Mouse (Mus musculus) E14TG2a.4 (cell line): ENCODE measurements at regions not wholly inside any gene's neighbourhood (a gene's known extent, or its start where the extent isn't known, plus 50 kb on each side); places are given as distances from the start of the nearest gene placed in this dataset.

ENCODE experiments used
- CTCF ChIP-seq: conservative IDR thresholded peaks from 2 replicates; pipeline ENCODE4 v1.5.1; 2014; ENCODE audit warnings: low read length
- NANOG ChIP-seq: IDR thresholded peaks from 2 replicates; pipeline ENCODE4 v1.6.1; 2014; ENCODE audit warnings: borderline replicate concordance, low read length, mixed read lengths

DNA sequence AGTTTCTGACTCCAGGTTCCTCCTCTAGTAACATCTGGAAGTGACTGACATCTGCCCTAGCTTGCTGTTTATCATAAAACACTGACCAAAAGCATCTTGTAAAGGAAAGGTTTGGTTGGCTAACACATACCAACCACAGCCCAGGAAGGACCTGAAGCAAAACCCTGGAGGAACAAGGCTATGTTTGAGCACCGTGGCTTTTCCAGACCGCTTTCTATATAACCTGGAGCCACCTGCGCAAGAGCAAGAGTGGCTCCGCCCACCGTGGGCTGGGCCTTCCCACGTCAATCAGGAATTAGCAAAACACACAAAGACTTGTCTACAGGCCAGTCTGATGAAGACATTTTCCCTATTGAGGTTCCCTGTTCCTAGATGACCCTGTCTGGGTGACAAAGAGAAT lies 177.5 kb upstream of the Dapk1 start:
- TF ChIP-seq CTCF, result no peak
- TF ChIP-seq NANOG, result no peak
